Mouse (Mus musculus) lung, postnatal 10 days (tissue): ENCODE measurements around the gene Melk.

ENCODE experiments used
- DNase-seq: peaks from one replicate; pipeline ENCODE4 v3.0.0; 2021

Gene Melk

GRCm38 (mm10) chr4:44300781-44301750 lies at the start of gene Melk:
Gene Melk, plus strand, starts transcription at chr4:44300876.
- peak; percentile 91 for DNase-seq

- DNase-seq = no peak
Measured at GRCm38 (mm10) chr4:44251521-44251920, 49.2 kb upstream of the Melk start.

DNA sequence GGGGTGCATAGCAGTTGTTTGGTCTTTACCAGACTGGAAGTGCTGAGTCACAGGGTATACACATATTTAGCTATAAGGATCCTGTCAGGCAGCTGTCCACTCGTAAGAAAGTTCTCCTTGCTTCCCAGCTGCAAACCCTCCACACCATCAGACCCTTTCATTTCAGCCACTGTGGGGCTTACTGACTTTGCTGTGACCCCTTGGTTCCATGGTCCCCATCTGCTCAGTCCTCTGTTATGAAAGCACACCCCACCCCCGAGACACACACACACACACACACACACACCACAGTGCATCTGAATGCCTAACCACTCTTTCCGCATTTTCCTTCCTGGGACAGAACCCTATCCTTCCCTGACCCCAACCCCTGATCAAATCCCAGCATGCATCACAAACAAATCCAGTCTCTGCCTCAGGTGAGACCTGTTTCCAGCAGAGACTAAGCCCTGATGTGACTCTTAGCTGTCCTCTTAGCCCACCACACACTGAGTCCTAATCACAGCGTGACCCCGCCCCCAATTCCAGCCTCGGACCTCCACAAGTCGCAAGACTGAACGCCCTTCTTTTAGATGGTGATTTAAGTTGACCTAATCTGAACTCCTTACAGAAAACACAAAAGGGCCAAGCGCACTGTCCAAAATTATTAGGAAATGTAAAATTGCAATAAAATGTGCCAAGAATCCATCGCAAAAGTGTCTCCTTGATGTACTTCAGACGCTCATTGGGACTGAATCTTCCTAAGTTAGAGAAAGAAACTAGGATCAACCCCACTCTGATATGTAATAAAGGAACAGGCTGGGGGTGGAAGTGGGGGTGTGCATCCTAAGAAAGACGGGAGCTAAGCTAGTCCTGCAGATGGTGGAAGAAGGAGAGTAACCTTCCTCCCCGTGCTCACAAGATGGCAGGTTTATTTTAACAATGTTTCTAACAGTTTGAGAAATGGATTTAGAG lies 48.4 kb upstream of the Melk start:
- peak; percentile 43 for DNase-seq

GRCm38 (mm10) chr4:44253191-44253590 lies 47.5 kb upstream of the Melk start:
- DNase-seq = no peak

GRCm38 (mm10) chr4:44254579-44254978 lies 46.1 kb upstream of the Melk start:
- no peak for DNase-seq

DNA sequence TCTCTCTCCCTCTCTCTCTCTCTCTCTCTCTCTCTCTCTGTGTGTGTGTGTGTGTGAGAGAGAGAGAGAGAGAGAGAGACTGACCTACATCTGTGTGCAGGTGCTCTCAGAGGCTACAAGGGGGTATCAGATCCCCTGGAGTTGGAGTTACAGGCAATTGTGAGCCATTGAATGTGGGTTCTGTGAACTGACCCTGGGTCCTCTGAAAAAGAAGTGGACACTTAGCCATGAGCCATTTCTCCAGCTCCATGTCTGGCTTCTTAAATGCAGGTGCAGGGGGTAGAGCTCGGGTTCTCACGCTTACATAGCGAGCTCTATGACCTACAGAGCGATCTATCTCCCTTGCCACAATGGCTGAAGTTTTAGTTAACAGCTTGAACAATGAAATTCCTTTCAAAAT lies 41.5 kb upstream of the Melk start:
- DNase-seq = no peak

DNA sequence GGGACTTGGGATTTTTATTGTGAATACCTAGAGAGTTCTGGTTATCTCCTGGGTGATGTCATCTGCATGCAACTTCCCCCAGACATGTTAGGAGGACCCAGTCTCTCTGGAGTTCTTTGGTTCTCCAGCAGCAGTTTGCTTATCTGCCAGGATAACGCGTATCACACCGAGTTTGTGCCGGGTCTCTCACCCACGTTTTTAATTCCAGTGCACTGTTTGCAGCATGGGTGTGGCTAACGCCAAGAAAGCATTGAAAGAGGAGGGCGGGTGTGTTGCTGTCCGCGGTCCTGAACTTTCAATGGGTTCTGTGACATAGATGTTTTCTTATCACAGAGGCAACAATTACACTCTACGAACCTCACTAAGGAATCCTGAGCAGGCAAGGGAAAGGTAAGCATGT lies 40.4 kb upstream of the Melk start:
- peak; percentile 75 for DNase-seq

DNA sequence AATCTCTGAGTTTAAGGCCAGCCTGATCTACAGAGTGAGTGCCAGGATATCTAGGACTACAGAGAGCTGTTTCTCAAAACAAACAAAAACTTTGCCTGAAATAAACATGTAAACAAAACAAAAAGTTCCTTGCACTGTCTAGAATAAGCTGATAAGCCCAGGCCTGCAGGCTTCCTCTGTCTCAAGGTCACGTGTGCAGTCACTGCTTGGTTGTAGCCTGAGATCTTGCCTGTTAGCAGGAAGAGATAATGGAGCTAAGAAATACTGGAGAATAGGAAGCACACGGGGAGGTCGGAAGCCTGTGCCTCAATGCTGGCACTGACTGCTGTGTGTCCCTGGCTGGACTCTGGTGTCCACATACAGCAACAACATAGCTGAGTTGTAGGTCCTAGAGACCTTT lies 35.2 kb upstream of the Melk start:
- DNase-seq = no peak

GRCm38 (mm10) chr4:44267437-44267836 lies 33.2 kb upstream of the Melk start:
- DNase-seq = no peak

GRCm38 (mm10) chr4:44269376-44269817 lies 31.3 kb upstream of the Melk start:
- DNase-seq = no peak

DNA sequence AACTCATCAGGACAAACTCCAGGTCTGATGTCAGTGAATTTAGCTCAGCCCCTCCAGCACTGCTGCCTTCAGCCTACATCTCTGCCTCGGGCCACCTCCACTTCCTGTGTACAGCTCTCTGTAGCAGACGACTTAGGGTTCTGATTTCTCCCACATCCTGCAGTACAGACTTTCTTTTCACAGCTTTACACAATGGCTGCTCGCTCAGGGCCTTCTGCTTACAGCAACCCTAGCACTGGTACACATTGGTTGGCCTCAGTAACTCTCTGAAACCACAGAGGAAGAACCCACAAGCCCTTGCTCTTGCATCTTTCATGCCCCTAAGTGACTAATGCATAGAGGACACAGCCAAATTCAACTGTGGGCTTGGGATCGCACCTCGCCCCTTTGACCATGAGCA lies 29.5 kb upstream of the Melk start:
- DNase-seq = no peak

GRCm38 (mm10) chr4:44281597-44282265 lies 18.9 kb upstream of the Melk start:
- no peak for DNase-seq

DNA sequence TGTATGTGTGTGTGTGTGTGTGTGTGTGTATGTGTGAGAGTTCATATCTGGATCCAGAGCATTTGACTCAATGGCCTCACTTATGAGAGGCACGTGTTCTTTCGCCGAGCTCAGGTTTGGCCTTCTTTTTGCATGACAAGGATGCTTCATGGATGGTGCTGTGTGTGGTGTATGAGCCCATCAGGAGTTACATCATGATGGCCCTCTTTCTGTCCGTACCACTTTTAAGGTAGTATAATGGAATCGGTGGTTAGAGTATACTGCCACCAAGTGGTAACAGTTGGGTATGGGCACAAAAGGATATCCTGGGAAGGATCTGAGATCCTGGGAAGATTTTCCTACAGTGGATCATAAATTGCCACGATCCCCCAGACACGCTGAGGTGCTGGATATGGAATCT lies 8.1 kb upstream of the Melk start:
- peak; percentile 72 for DNase-seq

DNA sequence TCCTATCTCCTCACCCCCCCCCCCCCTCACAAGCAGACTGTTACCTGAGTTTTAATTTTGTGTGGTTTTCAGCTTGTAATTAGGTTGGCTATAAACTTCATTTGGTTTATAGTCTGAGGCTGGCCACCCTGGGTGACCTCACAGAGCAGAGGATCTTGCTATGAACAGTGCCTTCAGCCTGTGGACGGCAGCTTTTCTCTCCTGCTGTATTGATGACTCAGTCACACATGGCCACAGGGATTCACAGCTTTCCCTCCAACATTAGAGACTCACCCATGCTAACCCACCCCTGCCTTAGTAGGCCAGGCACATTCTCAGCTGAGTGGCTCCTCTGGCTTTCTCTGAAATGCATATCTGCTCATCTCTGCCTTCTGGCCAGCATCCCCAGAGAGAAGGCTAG lies 4.8 kb upstream of the Melk start:
- DNase-seq = no peak

DNA sequence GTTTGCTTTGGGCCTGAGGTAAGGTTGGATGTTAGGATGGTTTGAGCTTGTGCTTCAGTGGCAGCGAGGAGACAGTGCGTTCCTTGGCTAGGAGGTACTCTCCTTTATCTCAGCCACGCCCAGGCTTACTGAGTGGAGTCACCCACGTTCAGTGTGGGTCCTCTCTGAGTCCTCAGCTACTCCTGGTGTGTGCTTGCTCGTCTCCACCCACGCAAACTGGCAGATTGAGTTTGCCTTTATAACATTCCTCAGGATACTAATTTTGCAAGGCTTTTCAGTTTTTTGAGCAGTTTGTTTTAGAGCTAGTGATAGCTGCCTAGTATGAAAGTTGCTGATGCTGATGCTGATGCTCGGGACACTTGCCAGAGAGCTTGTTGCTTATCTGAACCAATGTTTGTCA lies 5.9 kb downstream of the Melk start:
- DNase-seq = no peak

DNA sequence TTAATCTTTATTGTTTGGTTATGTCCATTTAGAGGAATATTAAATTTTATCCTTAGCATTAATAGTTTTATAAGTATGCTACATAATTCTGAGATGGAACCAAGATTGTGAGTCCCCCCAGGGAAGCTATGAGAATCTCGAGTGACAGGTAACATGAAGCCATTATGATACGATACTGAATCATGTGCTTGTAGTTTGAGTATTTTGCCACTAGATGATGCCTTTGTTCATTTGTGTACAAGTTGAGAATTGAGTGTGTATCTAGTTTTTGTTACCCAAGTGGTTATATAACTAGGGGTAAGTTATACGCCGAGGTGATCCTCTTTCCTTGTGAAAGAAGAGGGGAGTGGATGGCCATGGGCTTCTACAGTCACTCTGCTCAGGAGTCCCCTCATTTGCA lies 9.8 kb downstream of the Melk start:
- no peak for DNase-seq

DNA sequence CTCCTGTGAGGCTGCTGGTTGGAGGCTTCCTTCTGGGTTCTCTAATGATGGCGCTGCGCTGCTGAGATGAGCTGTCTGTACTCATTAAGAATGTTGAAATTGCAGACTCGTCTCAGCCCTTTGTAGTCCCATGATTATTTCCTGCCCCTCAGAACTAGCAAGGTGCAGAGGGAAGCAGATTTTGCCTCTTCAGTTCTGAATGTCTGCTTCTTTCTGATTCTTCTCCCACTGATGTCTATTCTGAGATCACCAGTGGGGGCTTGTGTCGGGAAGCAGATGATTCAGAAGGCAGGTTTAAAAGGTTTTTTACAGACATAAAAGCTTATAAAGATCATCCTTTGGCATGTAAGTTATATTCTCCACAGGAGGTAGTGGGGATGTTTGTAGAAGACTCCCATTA lies 10.2 kb downstream of the Melk start:
- no peak for DNase-seq

DNA sequence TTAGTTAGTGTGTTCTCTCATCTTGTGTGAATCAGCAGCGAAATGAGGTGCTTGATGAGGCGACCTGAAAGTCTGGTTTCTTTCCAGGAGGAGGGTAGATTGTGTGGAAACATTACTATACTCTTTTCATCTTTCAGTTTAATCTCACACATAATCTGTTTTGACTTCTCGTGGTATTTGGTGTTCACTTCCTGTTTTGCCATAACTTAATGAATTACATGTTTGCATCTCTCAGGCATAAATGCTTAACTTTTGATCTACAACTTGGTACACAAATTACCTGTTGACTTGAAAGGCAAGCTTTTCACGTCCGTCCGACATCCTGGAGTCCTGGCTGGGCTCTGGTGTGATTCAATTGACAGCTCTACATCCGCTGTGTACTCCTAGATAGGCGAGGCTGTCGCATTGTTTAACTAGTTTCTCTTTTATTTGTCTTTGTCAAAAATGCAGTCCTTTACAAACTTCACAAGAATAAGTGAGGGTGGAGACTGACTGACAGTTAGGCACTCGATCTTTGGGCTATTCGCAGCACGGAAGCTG lies 15.7 kb downstream of the Melk start:
- DNase-seq = no peak

DNA sequence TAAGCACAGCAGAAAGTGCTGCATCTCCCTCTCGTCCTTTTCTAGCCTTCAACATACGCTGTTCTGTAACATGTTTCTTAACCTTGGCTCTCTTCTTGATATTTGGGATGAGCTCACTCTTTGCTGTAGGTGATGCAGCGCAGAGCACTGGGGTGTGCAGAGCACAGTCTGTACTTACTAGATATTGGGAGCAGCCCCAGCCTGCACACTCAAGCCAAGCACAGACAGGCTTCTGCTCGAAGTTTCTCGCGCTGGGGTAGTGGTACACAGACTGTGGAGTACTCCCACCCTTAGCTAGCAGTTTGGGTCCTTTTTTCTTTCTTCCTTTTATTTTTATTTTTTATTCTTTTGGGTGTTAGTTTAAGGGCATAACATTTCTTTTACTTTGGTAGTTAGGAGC lies 19.8 kb downstream of the Melk start:
- no peak for DNase-seq

GRCm38 (mm10) chr4:44322124-44322523 lies 21.4 kb downstream of the Melk start:
- DNase-seq = no peak

- peak; percentile 19 for DNase-seq
Measured at GRCm38 (mm10) chr4:44325453-44325852, 24.8 kb downstream of the Melk start.

DNA sequence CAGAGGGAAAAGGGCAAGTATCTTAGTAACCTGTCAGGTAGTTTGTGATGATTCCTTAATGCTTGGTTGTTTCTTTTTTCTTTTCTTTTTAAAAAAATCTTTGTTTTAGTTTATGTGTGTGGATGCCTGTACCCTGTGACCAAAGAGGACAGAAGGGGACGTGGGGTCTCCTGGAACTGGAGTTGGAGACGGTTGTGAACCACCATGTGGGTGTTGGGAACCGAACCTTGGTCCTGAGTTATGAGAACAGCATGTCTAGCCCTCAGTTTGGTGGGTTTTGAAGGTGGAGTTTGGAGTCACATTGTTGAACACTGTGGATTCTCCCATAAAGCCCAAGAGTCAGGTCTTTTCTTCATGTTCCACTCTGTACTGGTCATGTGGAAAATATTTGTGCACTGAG lies 26.0 kb downstream of the Melk start:
- no peak for DNase-seq

DNA sequence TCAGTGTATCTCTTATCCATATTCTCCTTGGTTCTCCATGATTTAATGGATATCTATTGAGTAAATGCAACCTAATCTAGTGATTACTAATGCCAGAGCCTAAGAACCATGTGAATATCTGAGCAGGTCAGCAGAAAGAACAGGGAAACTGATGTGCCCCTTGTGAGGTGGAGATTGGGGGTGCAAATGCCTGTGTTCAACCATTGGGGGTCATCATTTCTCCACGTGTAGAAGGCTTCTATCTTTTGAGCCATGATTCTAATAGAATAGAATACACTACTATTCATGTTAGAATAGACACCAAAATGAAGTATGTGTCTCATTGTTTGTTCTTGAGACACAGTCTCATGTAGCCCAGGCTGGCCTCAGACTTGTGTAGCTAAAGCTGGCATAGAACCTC lies 27.3 kb downstream of the Melk start:
- no peak for DNase-seq
